Mouse (Mus musculus) ES-E14 (cell line): ENCODE measurements at regions not wholly inside any gene's neighbourhood (a gene's known extent, or its start where the extent isn't known, plus 50 kb on each side); places are given as distances from the start of the nearest gene placed in this dataset.

Experiments
- HCFC1 ChIP-seq: IDR thresholded peaks from 2 replicates; pipeline ENCODE4 v1.6.1; 2012; ENCODE audit warnings: low read length, inconsistent platforms, borderline replicate concordance; ENCODE audit not compliant: insufficient read depth
- MAFK ChIP-seq: IDR thresholded peaks from 2 replicates; pipeline ENCODE4 v1.6.1; 2014; ENCODE audit warnings: mild to moderate bottlenecking, low read depth, low read length, inconsistent platforms; ENCODE audit not compliant: insufficient read depth
- ZNF384 ChIP-seq: IDR thresholded peaks from 2 replicates; pipeline ENCODE4 v1.6.1; 2012; ENCODE audit warnings: low read depth, low read length, inconsistent platforms

DNA sequence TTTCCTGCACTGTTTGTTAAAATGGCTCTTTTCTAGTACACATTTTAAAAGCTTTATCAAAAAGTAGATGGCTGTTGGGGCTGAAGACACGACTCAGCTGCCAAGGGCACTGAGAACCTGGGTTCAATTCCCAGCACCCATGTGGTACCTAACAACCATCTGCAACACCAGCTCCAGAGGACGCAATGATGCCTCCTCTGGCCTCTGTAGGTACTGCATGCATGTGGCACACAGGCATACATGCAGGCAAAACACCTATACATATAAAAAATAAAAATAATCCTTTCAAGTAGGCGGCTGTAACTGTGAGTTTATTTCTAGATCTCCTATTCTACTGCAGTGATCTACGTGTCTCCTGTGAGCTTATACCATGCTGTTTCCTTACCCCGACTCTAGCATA lies 76.5 kb upstream of the Tank start:
- TF ChIP-seq ZNF384 (no peak), HCFC1 (no peak), MAFK (no peak)
